Mouse (Mus musculus) T-cell, adult 2 months (primary cell): ENCODE data around the gene Tango6.

Experiments
- DNase-seq: peaks from one replicate; pipeline ENCODE4 v3.0.0; 2022; ENCODE audit warnings: low spot score

Tango6 gene

DNA sequence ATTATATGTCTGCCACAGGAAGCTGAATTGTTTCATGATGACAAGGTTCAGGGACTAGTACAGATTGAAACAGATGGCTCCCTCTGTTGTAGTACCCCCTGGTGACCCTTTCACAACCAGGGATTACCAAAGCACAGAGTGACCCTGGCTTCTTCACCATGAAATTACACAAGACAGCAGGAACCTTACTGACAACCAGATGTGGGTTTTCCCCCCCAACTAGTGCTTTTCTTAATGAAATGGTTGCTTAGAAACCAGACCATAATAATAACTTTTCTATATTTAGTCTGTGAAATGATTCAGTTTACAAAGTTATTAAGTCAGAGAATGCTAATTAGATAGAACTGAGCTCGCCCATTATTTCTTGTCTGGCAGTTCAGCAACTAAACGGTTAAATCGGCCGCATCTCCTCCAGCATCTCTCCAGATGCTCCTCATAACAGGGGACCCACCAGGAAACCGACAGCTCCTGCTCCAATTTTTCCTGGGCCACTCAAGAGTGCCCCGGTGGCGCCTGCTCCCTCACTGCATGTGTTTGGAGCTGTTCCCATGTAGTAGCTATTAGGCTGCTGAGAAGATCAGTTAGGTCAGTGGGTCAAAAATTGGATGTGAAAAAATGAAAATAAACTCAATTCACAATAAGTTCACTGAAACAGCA lies 79.1 kb downstream of the Tango6 start:
- DNase-seq: no peak

DNA sequence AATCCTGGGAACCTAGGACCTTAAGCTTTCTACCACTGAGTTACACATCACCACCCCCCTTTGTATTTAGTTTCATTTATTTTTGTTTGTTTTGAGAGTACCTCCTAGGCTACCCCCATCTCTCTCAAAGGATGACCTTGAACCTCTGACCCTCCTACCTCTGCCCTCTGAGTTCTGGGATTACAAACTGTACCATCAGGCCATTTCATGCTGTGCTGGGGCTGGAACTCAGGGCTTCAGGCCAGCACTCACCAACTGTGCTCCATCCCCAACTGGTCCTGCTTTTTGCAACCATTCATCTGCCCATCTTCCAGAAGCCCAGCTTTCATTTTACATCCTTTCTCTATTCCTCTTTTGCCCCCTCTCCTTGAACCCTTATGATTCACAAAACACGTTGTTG lies 81.7 kb downstream of the Tango6 start:
- DNase-seq: no peak

GRCm38 (mm10) chr8:106765570-106765969 lies 82.7 kb downstream of the Tango6 start:
- no peak for DNase-seq

DNA sequence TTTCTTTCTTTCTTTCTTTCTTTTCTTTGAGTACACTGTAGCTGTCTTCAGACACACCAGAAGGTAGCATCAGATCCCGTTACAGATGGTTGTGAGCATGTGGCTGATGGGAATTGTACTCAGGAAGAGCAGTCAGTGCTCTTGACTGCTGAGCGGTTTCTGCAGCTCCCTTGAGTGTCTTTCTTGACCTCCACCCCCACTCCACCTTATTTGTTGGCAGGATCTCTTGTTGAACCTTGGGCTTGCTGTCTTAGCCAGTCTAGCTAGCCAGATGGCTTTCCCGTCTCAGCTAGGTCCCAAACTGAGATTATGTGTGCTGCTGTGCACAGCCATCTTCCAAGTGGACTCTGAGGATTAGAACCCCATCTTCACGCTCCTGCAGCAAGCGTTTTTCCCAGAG lies 83.9 kb downstream of the Tango6 start:
- no peak for DNase-seq

GRCm38 (mm10) chr8:106769147-106769805 lies 86.4 kb downstream of the Tango6 start:
- DNase-seq: no peak

DNA sequence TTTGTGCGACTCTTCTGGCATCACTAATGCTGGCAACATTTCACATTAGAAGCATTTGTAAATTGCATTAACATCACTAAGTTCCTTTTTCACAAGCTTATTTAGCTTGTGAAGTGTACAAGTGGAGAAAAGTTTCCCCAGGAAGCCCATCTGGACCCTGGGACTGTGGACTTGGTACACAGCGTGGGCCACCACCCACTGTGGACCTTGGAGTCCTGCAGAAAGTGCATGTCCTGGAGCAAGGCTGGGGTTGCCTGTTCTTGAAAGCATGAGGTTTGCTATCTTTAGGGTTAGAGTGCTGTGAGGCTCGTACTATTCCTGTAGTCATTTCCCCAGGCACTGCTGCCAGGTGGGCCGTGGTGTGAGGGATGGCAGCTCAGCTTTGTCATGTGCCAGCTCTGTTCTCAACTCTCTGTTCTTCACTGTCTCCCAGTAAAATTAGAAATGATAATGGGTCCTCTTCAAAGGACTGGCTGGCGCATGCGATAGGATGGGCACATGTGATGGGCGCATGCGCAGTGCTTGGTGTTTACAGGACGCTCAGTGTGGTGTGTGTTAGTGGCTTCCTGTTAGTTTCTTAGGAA lies 87.8 kb downstream of the Tango6 start:
- no peak for DNase-seq

GRCm38 (mm10) chr8:106772094-106772493 lies 89.2 kb downstream of the Tango6 start:
- no peak for DNase-seq

GRCm38 (mm10) chr8:106772501-106772900 lies 89.6 kb downstream of the Tango6 start:
- no peak for DNase-seq

DNA sequence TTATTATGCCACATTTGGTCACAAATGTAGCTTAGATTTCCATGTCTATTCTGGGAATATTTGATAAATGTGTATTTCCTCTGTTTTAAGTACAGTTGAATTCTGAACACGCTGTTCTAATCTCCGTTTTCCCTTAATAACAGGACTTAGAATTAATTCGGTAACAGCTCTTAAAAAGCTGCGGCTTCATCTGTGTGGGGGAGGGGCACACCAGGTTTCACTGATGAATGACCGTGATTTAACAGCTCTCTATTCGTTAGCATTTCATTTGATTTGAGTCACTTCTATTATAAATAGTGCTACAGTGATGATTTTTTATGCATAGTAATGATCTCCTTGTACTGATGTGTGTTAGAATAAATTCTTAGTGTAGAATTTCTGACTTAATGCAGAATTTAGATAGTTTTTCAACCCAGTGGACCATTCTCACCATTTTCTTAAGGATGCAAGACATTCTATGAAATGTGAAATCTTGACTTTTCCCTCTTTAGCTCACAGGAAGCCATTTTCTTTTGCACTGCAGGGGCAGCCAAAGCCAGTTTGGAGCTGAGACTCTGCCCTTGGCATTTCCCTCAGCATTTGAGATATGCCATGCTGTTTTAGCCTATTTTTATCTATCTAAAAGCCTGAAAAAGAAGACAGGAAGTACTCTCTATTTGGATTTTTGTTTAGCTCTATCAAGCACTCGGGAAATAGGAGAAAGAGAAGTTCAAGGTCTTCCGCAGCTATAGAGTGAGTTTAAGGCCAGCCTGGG lies 91.9 kb downstream of the Tango6 start:
- no peak for DNase-seq

GRCm38 (mm10) chr8:106789623-106790022 lies 106.8 kb downstream of the Tango6 start:
- DNase-seq: no peak

DNA sequence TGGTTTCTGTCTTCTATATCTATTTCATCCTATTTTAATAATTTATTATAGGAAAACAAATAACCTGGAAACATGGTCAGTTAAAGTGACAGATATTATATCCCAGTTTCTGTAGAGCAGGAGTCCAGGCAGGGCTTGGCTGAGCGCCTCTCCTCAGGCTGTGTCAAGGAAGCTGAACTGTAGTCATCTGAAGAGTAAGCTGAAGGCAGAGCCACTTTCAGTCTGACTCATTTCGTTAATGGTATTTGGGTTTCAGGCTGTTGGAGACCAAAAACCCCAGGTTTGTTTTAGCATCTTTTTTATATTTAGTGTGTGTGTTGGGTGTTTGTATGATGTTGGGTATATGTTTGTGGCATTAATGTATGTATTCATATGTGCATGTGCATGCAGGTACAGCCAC lies 112.0 kb downstream of the Tango6 start:
- no peak for DNase-seq

- DNase-seq: no peak
Measured at GRCm38 (mm10) chr8:106799821-106800220, 117.0 kb downstream of the Tango6 start.

GRCm38 (mm10) chr8:106801261-106801660 lies 118.4 kb downstream of the Tango6 start:
- DNase-seq: no peak

DNA sequence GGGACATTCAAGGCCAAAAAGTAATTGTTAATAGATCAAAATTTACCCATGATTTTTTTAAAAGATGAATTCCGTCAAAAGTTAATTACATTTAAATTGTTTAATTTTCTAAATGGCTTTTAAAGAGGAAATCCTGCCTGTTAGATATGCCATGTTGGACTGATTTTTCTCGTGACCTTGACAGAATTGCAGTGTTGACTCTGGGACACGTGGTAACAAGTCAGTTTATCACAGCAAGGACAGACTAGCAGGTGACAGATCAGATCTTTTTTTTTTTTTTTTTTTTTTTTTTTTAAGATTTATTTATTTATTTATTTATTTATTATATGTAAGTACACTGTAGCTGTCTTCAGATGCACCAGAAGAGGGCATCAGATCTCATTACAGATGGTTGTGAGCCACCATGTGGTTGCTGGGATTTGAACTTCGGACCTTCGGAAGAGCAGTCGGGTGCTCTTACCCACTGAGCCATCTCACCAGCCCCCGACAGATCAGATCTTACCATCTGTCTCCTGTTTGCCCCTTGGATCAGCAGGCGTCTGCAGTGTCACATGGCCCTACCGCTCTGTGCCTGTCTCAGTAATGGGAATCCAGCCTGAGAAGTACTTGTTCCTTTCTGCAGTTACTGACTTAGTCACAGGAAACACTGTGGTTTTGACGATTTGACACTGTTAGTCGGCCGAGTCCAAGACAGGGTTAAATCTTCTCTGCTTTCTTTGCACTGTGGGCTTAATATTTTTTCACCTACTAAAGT lies 119.7 kb downstream of the Tango6 start:
- DNase-seq: peak; percentile 4

DNA sequence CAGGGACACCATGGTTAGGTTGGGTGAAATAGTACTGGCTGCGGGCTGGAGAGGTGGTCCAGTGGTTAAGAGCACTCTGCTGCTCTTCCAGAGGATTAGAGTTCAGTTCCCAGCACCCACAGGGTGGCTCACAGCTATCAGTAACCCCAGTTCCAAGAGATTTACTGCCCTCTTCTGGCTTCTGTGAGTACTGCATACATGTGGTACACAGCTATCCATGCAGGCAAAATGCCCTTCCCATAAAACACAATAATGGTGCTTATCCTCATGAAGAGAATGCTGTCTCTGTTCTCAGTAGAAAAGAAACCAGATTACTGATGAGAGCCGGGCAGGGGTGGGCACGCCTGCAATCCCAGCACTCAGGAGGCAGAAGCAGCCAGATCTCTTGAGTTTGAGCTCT lies 123.0 kb downstream of the Tango6 start:
- no peak for DNase-seq

- DNase-seq: no peak
Measured at GRCm38 (mm10) chr8:106807461-106807860, 124.6 kb downstream of the Tango6 start.

DNA sequence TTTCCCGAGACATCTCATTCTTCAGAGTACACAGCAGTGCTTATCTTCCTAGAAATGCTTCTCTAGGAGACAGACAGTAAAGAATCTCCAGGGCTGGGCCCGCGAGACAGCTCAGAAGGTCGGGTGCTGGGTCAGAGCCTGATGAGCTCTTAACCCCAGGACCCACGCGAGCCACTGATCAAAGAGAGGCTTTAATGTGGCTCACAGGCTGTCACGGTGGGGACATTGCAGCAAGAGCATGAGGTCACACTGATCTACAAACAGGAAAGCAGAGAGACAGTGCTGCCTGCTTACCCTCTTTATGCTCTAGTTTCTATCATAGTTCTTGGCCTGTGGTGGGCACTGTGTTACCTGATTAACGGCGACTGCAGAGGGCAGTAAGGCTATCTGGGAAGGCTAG lies 126.9 kb downstream of the Tango6 start:
- DNase-seq: no peak

DNA sequence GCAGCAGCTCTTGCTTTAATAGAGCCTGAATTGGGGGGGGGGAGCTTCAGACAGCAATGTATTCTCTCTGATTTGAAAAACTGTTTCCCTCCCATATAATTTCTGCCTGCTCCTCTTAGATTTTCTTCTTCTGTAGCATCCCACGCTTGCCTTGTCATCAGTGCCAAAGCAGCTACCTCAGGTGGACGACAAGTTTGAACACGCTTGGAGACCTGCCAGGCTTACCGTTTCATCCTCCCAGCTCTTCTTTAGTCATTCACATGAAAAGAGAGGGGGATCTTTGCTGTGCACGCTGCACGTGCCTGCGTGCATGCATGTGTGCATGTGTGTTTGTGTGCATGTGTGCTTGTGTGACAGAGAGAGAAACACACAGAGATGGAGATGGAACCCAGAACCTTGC lies 127.5 kb downstream of the Tango6 start:
- no peak for DNase-seq

DNA sequence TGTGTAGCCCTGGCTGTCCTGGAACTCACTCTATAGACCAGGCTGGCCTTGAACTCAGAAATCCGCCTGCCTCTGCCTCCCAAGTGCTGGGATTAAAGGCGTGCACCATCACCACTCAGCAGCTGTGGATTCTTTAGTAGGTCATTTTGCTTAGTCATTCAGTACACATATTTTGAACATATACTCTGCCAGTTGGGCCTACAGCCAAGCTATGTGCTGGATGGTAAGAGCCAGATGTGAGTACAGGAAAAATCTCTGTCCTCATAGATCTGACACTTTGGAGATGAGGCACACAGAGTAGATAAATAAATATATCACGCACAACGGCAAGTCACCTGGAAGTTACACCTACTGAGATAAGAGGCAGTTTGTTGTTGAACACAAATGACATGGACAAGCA lies 129.7 kb downstream of the Tango6 start:
- DNase-seq: no peak

DNA sequence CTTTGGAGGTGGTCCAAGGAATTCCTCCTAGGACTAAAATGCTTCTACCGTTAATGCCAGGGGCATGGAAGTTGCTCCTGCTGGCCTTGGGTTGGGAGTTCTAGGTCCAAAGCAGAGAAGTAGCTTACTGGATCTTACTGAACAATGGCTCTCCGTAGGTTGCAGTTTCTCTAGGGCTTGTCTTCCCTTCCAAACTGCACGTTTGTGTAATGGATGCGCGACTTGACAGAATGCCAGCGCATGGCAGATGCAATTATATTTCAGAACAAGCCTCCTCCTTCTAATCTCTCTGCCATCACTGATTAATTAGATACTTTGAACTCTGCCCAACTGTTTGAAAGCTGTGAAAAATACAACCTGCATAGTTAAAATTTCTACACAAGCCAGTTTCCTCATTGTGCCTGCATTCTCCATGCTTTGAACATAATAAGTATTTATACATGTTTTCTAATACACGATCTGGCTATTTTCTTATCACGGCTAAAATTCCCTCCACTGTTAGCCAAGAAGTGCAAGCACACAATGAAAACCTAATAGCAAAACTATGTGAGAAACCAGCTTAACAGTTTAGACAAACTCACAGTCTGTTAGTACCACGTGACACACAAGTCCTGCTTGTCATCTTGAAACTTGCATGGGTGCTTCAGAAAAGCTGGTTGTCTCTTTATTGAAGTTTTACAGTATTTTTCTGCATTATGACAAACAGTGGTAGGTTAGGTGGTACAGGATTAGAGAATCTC lies 133.7 kb downstream of the Tango6 start:
- no peak for DNase-seq

GRCm38 (mm10) chr8:106817171-106817545 lies 134.3 kb downstream of the Tango6 start:
- no peak for DNase-seq
